Mouse (Mus musculus) limb, embryonic 13.5 days (tissue): ENCODE results near the gene Xab2. TPM values are rescaled to one million over a fixed set of nuclear protein-coding genes. Genes with fewer than 3 reads are reported as not detected.

ENCODE experiments used
- ATAC-seq: fragments of 200-750 bp; cut with Nextera tagmentation; 2 replicates; pipeline ENCODE4 v1.8.0; 2017; ENCODE audit warnings: low read depth, moderate number of reproducible peaks, moderate TSS enrichment; ENCODE audit not compliant: low FRiP score
- H3K27ac ChIP-seq: fragments of 300-500 bp; sonication (generic); 2 replicates; pipeline ENCODE4 v1.5.1; 2015; ENCODE audit warnings: inconsistent platforms, mild to moderate bottlenecking, moderate library complexity
- H3K27me3 ChIP-seq: fragments of 300-500 bp; sonication (generic); 2 replicates; pipeline ENCODE4 v1.6.1; 2015; ENCODE audit warnings: mild to moderate bottlenecking, inconsistent platforms
- H3K36me3 ChIP-seq: fragments of 300-500 bp; sonication (generic); 2 replicates; pipeline ENCODE4 v1.6.1; 2015; ENCODE audit warnings: inconsistent platforms, mild to moderate bottlenecking, moderate library complexity
- H3K4me1 ChIP-seq: fragments of 300-500 bp; sonication (generic); 2 replicates; pipeline ENCODE4 v1.6.1; 2015; ENCODE audit warnings: inconsistent platforms
- H3K4me2 ChIP-seq: fragments of 300-500 bp; sonication (generic); replicated peaks from 2 replicates; pipeline ENCODE4 v1.6.1; 2015; ENCODE audit warnings: inconsistent platforms, mild to moderate bottlenecking, moderate library complexity
- H3K4me3 ChIP-seq: fragments of 300-500 bp; sonication (generic); 2 replicates; pipeline ENCODE4 v1.5.1; 2015; ENCODE audit warnings: moderate library complexity, mild to moderate bottlenecking, inconsistent platforms
- H3K9ac ChIP-seq: fragments of 300-500 bp; sonication (generic); 2 replicates; pipeline ENCODE4 v1.6.1; 2015; ENCODE audit warnings: mild to moderate bottlenecking, inconsistent platforms
- H3K9me3 ChIP-seq: fragments of 300-500 bp; sonication (generic); 2 replicates; pipeline ENCODE4 v1.6.1; 2016; ENCODE audit warnings: inconsistent platforms
- WGBS: fragments of 180-500 bp; shearing (Covaris S2); methylation state at CpG from one replicate; pipeline ENCODE4 v1.1.7; 2015; 5-methylcytosine and 5-hydroxymethylcytosine counted together
- polyA plus RNA-seq: library from polyadenylated mRNA; unstranded; fragments of >200 nt; fragmentation: Nextera tagmentation; extraction: Ambion mirVana; gene quantifications from 2 replicates; pipeline ENCODE4 v1.2.1, GENCODE M21; 2015

Xab2 gene
- polyA plus RNA-seq, 1 experiment from 2014 or later: 61.1 TPM

GRCm38 (mm10) chr8:3647561-3647960 is 26.4 kb upstream of the Xab2 start:
- H3K4me2 ChIP-seq: no peak overlapping the region
- H3K4me1 ChIP-seq: no peaks in the 10 kb centered on the region
- H3K27me3 ChIP-seq: no peaks in the 10 kb centered on the region
- no peaks in the 10 kb centered on the region for H3K36me3 ChIP-seq
- H3K9me3 ChIP-seq: no peaks in the 10 kb centered on the region
- H3K9ac ChIP-seq: no peak overlapping the region
- no peak overlapping the region for H3K4me3 ChIP-seq
- no peak for ATAC-seq
- WGBS: 75% methylated on average over 4 of the region's 4 CpGs
- H3K27ac ChIP-seq: no peak overlapping the region

DNA sequence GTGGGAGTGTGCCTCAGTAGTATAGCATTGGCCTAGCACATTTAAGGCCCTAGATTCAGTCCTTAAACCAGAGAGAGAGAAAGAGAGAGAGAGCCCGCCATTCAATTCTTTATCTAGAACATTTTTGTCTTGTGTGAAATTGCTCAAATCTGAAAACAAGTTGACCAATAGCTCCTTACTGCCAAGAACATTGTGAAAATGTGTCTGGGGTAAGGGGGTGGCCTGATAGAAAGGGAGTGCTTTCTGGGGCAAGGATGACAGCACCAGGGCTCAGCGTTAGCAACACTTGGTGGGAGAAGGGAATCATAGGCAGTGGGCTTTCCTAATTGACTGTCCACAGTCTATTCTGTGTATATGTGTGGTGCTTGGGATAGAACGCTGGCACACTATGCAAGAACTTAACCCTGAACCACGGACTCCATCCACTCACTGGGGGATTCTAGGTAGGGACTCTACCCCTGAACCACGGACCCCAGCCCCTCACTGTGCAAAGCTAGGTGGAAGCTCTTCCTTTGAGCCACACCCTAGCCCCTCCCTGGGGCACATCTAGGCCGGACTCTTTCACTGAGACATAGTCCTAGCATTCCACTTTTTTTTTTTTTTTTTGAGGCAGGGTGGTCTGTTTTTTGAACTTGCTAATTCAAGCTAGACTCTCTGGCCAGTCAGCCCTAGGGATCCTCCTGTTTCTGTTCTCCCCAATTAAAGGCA is 25.9 kb upstream of the Xab2 start:
- Histone ChIP-seq H3K4me2 (no peak overlapping the region), H3K27me3 (no peaks in the 10 kb centered on the region), H3K27ac (no peak overlapping the region), H3K4me1 (no peaks in the 10 kb centered on the region), H3K9ac (no peak overlapping the region), H3K36me3 (no peaks in the 10 kb centered on the region), H3K4me3 (no peak overlapping the region), H3K9me3 (no peaks in the 10 kb centered on the region)
- 77% methylated on average over 6 of the region's 6 CpGs for WGBS
- no peak for ATAC-seq

DNA sequence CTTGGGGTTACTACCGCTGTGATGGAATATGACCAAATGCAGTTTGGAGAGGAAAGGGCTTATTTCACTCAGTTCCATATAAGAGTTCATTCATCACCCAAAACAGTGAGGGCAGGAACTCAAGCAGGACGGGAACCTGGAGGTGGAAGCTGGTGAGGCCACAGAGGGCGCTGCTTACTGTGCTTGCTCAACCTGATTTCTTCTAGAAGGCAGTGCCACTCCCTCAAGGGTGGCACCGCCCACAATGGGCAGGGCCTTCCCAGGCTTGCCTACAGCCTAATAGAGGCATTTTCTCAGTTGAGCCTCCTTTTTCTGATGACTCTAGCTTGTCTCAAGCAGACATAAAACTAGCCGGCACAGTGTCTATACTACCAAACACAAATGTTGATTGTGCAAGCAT is 24.7 kb upstream of the Xab2 start:
- no peak for ATAC-seq

GRCm38 (mm10) chr8:3631478-3631875 is 10.4 kb upstream of the Xab2 start:
- no peak overlapping the region for H3K27ac ChIP-seq
- no peak for ATAC-seq
- peak overlapping the region; percentile 85 for H3K4me2 ChIP-seq
- H3K9me3 ChIP-seq: no peaks in the 10 kb centered on the region
- peaks cover 29% of the 10 kb centered on the region for H3K27me3 ChIP-seq
- H3K36me3 ChIP-seq: no peaks in the 10 kb centered on the region; the same call in 1 of the 2 replicates
- peak overlapping the region; percentile 48 for H3K9ac ChIP-seq
- H3K4me3 ChIP-seq: peak overlapping the region; percentile 53
- 28% methylated on average over 8 of the region's 8 CpGs for WGBS
- peaks cover 12% of the 10 kb centered on the region; the same call in 1 of the 2 replicates for H3K4me1 ChIP-seq

More for the DNA sequence above, 24.7 kb upstream of the Xab2 start:
- Histone ChIP-seq H3K9me3 (no peaks in the 10 kb centered on the region), H3K36me3 (no peaks in the 10 kb centered on the region), H3K27ac (no peak overlapping the region), H3K9ac (no peak overlapping the region), H3K4me3 (no peak overlapping the region), H3K4me2 (no peak overlapping the region), H3K4me1 (no peaks in the 10 kb centered on the region), H3K27me3 (no peaks in the 10 kb centered on the region)
- 17% methylated on average over 5 of the region's 5 CpGs for WGBS

- Histone ChIP-seq H3K4me2 (peak within 1 kb of the TSS; percentile 85), H3K4me1 (peaks cover 12% of the 10 kb centered on the region; the same call in 1 of the 2 replicates), H3K36me3 (no peaks in the 10 kb centered on the region), H3K27ac (no peak within 1 kb of the TSS), H3K4me3 (peak within 1 kb of the TSS; percentile 53), H3K9me3 (no peaks in the 10 kb centered on the region), H3K27me3 (peaks cover 29% of the 10 kb centered on the region), H3K9ac (peak within 1 kb of the TSS; percentile 48)
- 8% methylated on average over 47 of the region's 47 CpGs for WGBS
- peak; percentile 66 for ATAC-seq
Measured at GRCm38 (mm10) chr8:3630647-3631477, 9.7 kb upstream of the Xab2 start, which contains the start of gene Stxbp2. Stxbp2 (plus strand) TSS chr8:3630955.

DNA sequence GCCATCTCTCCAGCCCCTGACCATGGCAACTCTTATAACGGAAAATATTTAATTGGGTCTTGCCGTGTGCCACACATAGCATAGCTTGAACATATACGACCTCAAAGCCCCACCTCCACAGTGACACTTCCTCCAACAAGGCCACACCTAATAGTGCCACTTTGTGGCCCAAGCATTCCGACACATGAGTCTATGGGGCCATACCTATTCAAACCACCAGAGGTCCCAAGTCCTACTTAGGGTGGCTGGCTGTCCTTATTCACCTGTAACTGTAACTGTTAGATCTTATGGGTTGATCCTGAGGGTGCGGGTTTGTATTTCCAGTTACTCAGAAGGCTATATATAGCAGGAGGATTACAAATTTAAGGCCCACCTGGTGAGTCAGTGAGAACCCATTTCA is 6.9 kb upstream of the Xab2 start:
- ATAC-seq: no peak
- peaks cover 4% of the 10 kb centered on the region for H3K36me3 ChIP-seq
- H3K27me3 ChIP-seq: peaks cover 29% of the 10 kb centered on the region
- no peak overlapping the region for H3K4me3 ChIP-seq
- peaks cover 12% of the 10 kb centered on the region; the same call in 1 of the 2 replicates for H3K4me1 ChIP-seq
- WGBS: 21% methylated on average over 5 of the region's 5 CpGs
- no peaks in the 10 kb centered on the region for H3K9me3 ChIP-seq
- no peak overlapping the region for H3K27ac ChIP-seq
- H3K9ac ChIP-seq: no peak overlapping the region
- H3K4me2 ChIP-seq: no peak overlapping the region

- H3K4me2 ChIP-seq: no peak overlapping the region
- H3K27me3 ChIP-seq: peaks cover 29% of the 10 kb centered on the region
- no peak overlapping the region for H3K4me3 ChIP-seq
- ATAC-seq: no peak
- peaks cover 16% of the 10 kb centered on the region for H3K4me1 ChIP-seq
- H3K36me3 ChIP-seq: peaks cover 4% of the 10 kb centered on the region
- no peak overlapping the region for H3K9ac ChIP-seq
- 63% methylated on average over 5 of the region's 5 CpGs for WGBS
- no peak overlapping the region for H3K27ac ChIP-seq
- H3K9me3 ChIP-seq: no peaks in the 10 kb centered on the region
Measured at GRCm38 (mm10) chr8:3626971-3627370, 5.9 kb upstream of the Xab2 start.

DNA sequence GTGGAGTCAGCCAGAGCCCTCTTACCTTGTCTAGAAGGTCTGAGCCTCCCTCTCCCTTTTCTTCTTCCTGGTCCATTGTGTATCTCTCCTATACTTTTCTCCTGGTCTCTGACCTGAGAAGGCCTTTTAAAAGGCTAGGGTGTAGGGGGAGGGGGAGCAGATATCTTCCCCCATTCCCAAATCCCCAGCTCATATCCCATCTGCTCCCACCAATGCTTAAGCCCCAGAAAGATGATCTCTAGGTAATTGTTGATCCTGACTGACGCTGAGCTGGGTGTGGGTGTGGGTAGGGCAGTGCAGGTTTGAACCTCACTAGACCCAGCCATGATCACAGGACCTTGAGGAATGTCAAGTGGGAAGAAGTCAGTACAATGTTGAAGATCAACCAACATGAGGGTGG is 4.3 kb upstream of the Xab2 start, which contains the start of gene Pcp2:
TSS of gene Pcp2 (minus strand) at position 101 of the 400 bp plus-strand sequence.
- Histone ChIP-seq H3K9ac (no peak within 1 kb of the TSS), H3K27me3 (peaks cover 18% of the 10 kb centered on the region)
- WGBS: 69% methylated on average over 1 of the region's 1 CpGs

DNA sequence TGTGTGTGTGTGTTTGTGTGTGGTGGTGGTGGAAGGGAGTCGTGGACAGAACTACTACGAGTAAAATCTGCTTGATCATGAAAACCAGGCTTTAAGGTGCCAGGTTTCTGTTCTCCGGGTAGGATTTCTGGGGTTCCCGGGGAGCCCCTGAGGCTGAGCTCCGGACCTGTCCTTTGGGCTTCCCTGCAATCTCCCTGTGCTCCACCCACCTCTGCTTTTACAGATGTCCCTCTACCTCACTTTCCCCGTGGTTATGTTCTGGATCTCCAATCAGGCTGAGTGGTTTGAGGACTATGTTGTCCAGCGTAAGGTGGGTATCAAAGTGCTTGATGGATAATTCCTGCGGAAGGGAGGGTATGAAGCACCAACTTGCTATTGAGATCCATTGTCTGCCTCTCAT is 1.0 kb upstream of the Xab2 start:
- peak overlapping the region; percentile 78 for H3K9ac ChIP-seq
- ATAC-seq: no peak
- H3K27ac ChIP-seq: no peak overlapping the region
- peaks cover 18% of the 10 kb centered on the region for H3K4me1 ChIP-seq
- peak overlapping the region; percentile 79 for H3K4me2 ChIP-seq
- H3K27me3 ChIP-seq: no peaks in the 10 kb centered on the region
- H3K9me3 ChIP-seq: no peaks in the 10 kb centered on the region
- peaks cover 24% of the 10 kb centered on the region for H3K36me3 ChIP-seq
- 69% methylated on average over 8 of the region's 8 CpGs for WGBS
- H3K4me3 ChIP-seq: peak overlapping the region; percentile 92

More for the DNA sequence above, 4.3 kb upstream of the Xab2 start, which contains the start of gene Pcp2:
- H3K9me3 ChIP-seq: no peaks in the 10 kb centered on the region
- no peak within 1 kb of the TSS for H3K27ac ChIP-seq
- no peak within 1 kb of the TSS for H3K4me3 ChIP-seq
- peaks cover 7% of the 10 kb centered on the region for H3K4me1 ChIP-seq
- no peak within 1 kb of the TSS for H3K4me2 ChIP-seq
- H3K36me3 ChIP-seq: peaks cover 4% of the 10 kb centered on the region
- no peak for ATAC-seq

DNA sequence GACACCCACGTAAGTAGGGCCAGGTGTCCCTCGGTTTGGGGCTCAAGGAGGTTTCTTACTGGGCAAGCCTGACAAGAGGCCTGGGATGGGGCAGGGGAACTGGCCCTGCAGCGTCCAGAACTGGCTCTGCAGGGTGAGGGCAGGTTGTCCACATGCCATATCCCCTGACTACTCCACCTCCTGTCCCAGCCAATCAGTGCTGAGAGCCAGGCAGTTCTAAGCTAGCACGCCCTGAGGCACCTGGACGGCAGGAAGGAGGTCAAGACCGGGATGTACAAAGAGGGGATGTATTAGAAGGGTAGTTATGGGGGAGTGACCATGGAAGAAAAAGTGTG is 11.3 kb downstream of the Xab2 start:
- Histone ChIP-seq H3K27me3 (no peaks in the 10 kb centered on the region), H3K36me3 (peaks cover 86% of the 10 kb centered on the region), H3K27ac (no peak overlapping the region), H3K9ac (no peak overlapping the region), H3K4me3 (no peak overlapping the region), H3K4me2 (no peak overlapping the region), H3K4me1 (no peaks in the 10 kb centered on the region), H3K9me3 (no peaks in the 10 kb centered on the region)
- ATAC-seq: no peak
- 87% methylated on average over 6 of the region's 6 CpGs for WGBS

DNA sequence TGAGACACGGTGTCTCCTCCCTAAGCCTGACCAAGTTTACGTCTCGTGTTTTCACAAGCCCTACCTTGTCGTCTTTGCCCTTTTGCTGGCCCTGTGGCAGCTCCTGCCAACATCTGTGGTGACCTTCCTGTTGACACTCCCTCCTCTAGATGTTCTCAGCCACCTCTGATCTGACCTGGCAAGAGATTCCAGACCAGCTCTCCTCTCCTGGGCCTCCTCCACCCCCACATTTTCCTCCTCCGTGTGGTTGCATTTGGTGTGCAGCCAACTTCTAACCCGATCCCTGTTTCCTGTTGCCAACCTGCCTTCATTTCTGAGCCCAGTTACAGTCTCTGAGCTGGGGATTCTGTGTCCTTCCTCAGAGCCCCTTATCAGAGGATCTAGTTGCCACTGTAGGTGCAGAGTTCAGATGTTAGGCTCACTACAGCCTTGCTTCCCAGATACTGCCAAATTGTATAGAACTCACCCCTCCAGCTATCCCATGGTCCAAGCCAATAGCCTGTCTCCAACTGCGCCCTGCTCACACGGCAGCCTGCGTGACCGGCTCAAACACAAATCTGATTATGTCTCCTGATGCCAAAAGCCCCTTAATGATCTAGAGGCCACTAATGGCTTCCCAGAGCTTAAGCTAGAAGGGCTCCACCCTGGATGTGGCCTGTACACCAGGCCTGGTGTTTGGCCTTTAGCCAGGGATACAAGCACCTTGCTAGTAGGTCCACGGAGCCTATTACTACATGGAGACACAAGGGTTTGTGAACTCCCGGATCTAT is 11.9 kb downstream of the Xab2 start:
- 0 out of 2 replicates have a peak overlapping the region, but pooled peaks have one; percentile 15 for H3K27ac ChIP-seq
- no peak overlapping the region for H3K4me2 ChIP-seq
- no peak overlapping the region for H3K9ac ChIP-seq
- ATAC-seq: no peak
- no peaks in the 10 kb centered on the region for H3K27me3 ChIP-seq
- H3K4me3 ChIP-seq: no peak overlapping the region
- H3K36me3 ChIP-seq: peaks cover 86% of the 10 kb centered on the region
- WGBS: 86% methylated on average over 12 of the region's 12 CpGs
- no peaks in the 10 kb centered on the region for H3K4me1 ChIP-seq
- H3K9me3 ChIP-seq: no peaks in the 10 kb centered on the region

GRCm38 (mm10) chr8:3607822-3608221 is 13.3 kb downstream of the Xab2 start:
- ATAC-seq: no peak
- 91% methylated on average over 7 of the region's 7 CpGs for WGBS
- no peak overlapping the region for H3K4me3 ChIP-seq
- no peak overlapping the region for H3K4me2 ChIP-seq
- H3K36me3 ChIP-seq: peaks cover 85% of the 10 kb centered on the region
- H3K9ac ChIP-seq: no peak overlapping the region
- H3K27ac ChIP-seq: no peak overlapping the region
- H3K4me1 ChIP-seq: no peaks in the 10 kb centered on the region
- no peaks in the 10 kb centered on the region for H3K9me3 ChIP-seq
- no peaks in the 10 kb centered on the region for H3K27me3 ChIP-seq
